Mouse (Mus musculus) neural tube, embryonic 11.5 days (tissue): Measurements from ENCODE around the gene Smad6. TPM values are rescaled to one million over a fixed set of nuclear protein-coding genes. Genes with fewer than 3 reads are reported as not detected.

Experiments
- ATAC-seq: fragments of 200-750 bp; cut with Nextera tagmentation; 2 replicates; pipeline ENCODE4 v1.8.0; 2017; ENCODE audit warnings: moderate number of reproducible peaks, mild to moderate bottlenecking, moderate TSS enrichment, moderate library complexity; ENCODE audit not compliant: insufficient read depth, low FRiP score, low TSS enrichment
- DNase-seq: peaks from one replicate; pipeline ENCODE4 v3.0.0-alpha.2; 2015; ENCODE audit warnings: low spot score
- H3K27ac ChIP-seq: fragments of 300-500 bp; sonication (generic); 2 replicates; pipeline ENCODE4 v1.5.1; 2014; ENCODE audit warnings: low read depth, mild to moderate bottlenecking, low read length
- H3K27me3 ChIP-seq: fragments of 300-500 bp; sonication (generic); 2 replicates; pipeline ENCODE4 v1.6.1; 2014; ENCODE audit warnings: mild to moderate bottlenecking, low read length, mixed read lengths; ENCODE audit not compliant: control insufficient read depth, insufficient read depth
- H3K36me3 ChIP-seq: fragments of 300-500 bp; sonication (generic); 2 replicates; pipeline ENCODE4 v1.6.1; 2014; ENCODE audit warnings: mild to moderate bottlenecking, low read length, moderate library complexity, mixed read lengths; ENCODE audit not compliant: control insufficient read depth, insufficient read depth
- H3K4me1 ChIP-seq: fragments of 300-500 bp; sonication (generic); 2 replicates; pipeline ENCODE4 v1.6.1; 2014; ENCODE audit warnings: low read length, mixed read lengths; ENCODE audit not compliant: control insufficient read depth, insufficient read depth
- H3K4me2 ChIP-seq: fragments of 300-500 bp; sonication (generic); 2 replicates; pipeline ENCODE4 v1.6.1; 2014; ENCODE audit warnings: low read depth, mild to moderate bottlenecking, moderate library complexity
- H3K4me3 ChIP-seq: fragments of 300-500 bp; sonication (generic); 2 replicates; pipeline ENCODE4 v1.5.1; 2014; ENCODE audit warnings: low read depth, low read length
- H3K9ac ChIP-seq: fragments of 300-500 bp; sonication (generic); 2 replicates; pipeline ENCODE4 v1.6.1; 2014; ENCODE audit warnings: mild to moderate bottlenecking, low read length
- H3K9me3 ChIP-seq: fragments of 300-500 bp; sonication (generic); 2 replicates; pipeline ENCODE4 v1.6.1; 2016; ENCODE audit warnings: low read length; ENCODE audit not compliant: control insufficient read depth
- WGBS: fragments of 180-500 bp; shearing (Covaris S2); extraction: QIAGEN DNeasy Blood & Tissue Kit; methylation state at CpG from one replicate; pipeline ENCODE4 v1.1.7; 2014; 5-methylcytosine and 5-hydroxymethylcytosine counted together
- polyA plus RNA-seq: library from polyadenylated mRNA; unstranded; fragments of >200 nt; fragmentation: Nextera tagmentation; extraction: Ambion mirVana; gene quantifications from 2 replicates; pipeline ENCODE4 v1.2.1, GENCODE M21; 2014

Gene Smad6
- polyA plus RNA-seq = 6.8 and 7.7 TPM in 2 replicates

GRCm38 (mm10) chr9:64021853-64022561 lies at the start of gene Smad6:
Smad6 (minus strand) TSS chr9:64022059.
- Histone ChIP-seq H3K9ac (peak within 1 kb of the TSS; percentile 93), H3K4me3 (peak within 1 kb of the TSS; percentile 85), H3K36me3 (no peaks in the 10 kb centered on the region), H3K4me2 (peak within 1 kb of the TSS; percentile 95), H3K27ac (peak within 1 kb of the TSS; percentile 94), H3K27me3 (0 out of 2 replicates have a peak, but pooled peaks cover 2% of the 10 kb centered on the region), H3K4me1 (peaks cover 28% of the 10 kb centered on the region), H3K9me3 (no peaks in the 10 kb centered on the region)
- WGBS = 0% methylated on average over 56 of the region's 60 CpGs
- peak; percentile 95 for DNase-seq
- peak; percentile 67 for ATAC-seq

DNA sequence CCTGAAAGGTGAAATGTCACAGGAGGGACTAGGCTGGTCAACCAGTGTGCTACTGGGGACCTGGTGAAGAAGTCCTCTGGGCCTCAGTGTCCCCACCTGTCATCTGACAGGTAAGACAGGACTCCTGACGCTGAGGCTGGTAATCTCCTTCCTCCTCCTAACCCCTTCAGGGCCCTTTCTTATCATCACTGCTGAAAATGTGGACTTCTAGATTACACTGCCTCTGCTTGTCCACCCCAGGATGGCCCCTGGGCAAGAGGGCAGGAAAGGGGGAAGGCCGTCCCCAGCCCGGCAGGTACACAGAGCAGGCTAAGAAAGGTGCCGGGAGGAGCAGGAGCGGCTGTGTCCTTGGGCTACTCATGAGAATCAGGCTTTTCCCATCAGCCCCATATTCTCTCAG lies 48.8 kb upstream of the Smad6 start:
- H3K36me3 ChIP-seq = no peaks in the 10 kb centered on the region
- no peak overlapping the region for H3K4me2 ChIP-seq
- no peaks in the 10 kb centered on the region for H3K27me3 ChIP-seq
- no peak for ATAC-seq
- no peak overlapping the region for H3K27ac ChIP-seq
- DNase-seq = no peak
- H3K4me1 ChIP-seq = peaks cover 4% of the 10 kb centered on the region; the same call in 1 of the 2 replicates
- no peaks in the 10 kb centered on the region for H3K9me3 ChIP-seq
- H3K4me3 ChIP-seq = no peak overlapping the region
- H3K9ac ChIP-seq = no peak overlapping the region
- 89% methylated on average over 5 of the region's 5 CpGs for WGBS

- Histone ChIP-seq H3K27me3 (no peaks in the 10 kb centered on the region), H3K27ac (no peak overlapping the region), H3K4me2 (no peak overlapping the region), H3K36me3 (no peaks in the 10 kb centered on the region), H3K4me1 (peaks cover 4% of the 10 kb centered on the region; the same call in 1 of the 2 replicates), H3K9me3 (no peaks in the 10 kb centered on the region), H3K9ac (no peak overlapping the region), H3K4me3 (no peak overlapping the region)
- no peak for DNase-seq
- WGBS = 81% methylated on average over 5 of the region's 5 CpGs
- no peak for ATAC-seq
Measured at GRCm38 (mm10) chr9:64069131-64069530, 47.3 kb upstream of the Smad6 start.

DNA sequence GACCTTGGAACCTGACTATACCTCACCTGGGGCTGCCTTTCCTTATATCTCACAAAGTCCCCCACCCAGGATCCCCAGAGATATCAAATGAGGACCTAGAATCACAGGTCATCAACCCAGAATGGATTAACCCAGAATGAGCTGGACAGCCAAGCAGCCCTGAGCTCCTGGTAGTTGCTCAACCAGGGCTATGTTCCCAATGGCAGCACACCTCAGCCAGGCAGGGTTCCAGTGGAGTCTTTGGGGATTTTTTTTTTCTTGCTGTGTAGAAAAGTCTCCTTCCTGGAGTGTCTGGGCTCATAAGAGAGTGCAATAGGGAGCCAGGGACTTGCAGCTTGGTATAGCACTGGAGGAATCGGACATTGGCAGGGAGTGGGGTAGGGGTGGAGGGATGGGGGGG lies 46.7 kb upstream of the Smad6 start:
- DNase-seq (no peak), ATAC-seq (no peak)
- H3K27me3 ChIP-seq = no peaks in the 10 kb centered on the region
- 50% methylated on average over 1 of the region's 1 CpGs for WGBS
- no peak overlapping the region for H3K4me3 ChIP-seq
- peaks cover 4% of the 10 kb centered on the region; the same call in 1 of the 2 replicates for H3K4me1 ChIP-seq
- no peak overlapping the region for H3K9ac ChIP-seq
- H3K27ac ChIP-seq = no peak overlapping the region
- no peaks in the 10 kb centered on the region for H3K9me3 ChIP-seq
- H3K36me3 ChIP-seq = no peaks in the 10 kb centered on the region
- no peak overlapping the region for H3K4me2 ChIP-seq

GRCm38 (mm10) chr9:64067787-64068186 lies 45.9 kb upstream of the Smad6 start:
- ATAC-seq (no peak), DNase-seq (no peak)
- no peaks in the 10 kb centered on the region for H3K9me3 ChIP-seq
- H3K27ac ChIP-seq = no peak overlapping the region
- H3K4me1 ChIP-seq = peaks cover 4% of the 10 kb centered on the region; the same call in 1 of the 2 replicates
- no peaks in the 10 kb centered on the region for H3K36me3 ChIP-seq
- no peak overlapping the region for H3K4me3 ChIP-seq
- WGBS = 89% methylated on average over 5 of the region's 5 CpGs
- no peaks in the 10 kb centered on the region for H3K27me3 ChIP-seq
- no peak overlapping the region for H3K9ac ChIP-seq
- no peak overlapping the region for H3K4me2 ChIP-seq

DNA sequence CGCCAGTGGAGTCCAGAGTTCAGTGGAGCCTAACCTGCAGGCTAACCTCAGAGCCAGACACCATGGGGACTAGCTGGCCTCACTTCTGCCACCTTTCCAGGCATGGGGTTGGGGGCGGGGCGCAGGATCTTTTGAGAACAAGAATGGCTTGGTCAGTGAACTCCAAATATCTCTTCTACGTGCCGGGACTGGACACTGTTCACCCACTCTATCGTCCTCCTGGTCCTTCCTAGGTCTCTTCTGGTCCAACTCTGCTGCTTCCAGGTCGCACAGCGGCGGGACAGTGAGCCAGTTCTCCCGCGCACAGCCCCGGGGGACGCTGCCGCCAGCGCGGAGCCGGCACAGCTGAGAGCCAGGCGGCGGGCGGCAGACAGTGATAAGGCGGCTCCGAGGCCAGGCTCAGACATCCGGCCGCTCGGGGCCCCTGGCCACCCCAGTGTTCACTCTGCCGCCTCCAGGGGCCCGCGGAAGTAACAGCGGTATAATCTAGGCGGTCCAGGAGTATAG lies 38.2 kb upstream of the Smad6 start:
- Histone ChIP-seq H3K27ac (no peak overlapping the region), H3K36me3 (no peaks in the 10 kb centered on the region), H3K9me3 (no peaks in the 10 kb centered on the region), H3K4me2 (peak overlapping the region; percentile 39), H3K4me1 (peaks cover 10% of the 10 kb centered on the region), H3K4me3 (no peak overlapping the region; the same call in 1 of the 2 replicates), H3K27me3 (no peaks in the 10 kb centered on the region), H3K9ac (peak overlapping the region; percentile 33; the same call in 1 of the 2 replicates)
- no peak for ATAC-seq
- peak; percentile 44 for DNase-seq
- 4% methylated on average over 30 of the region's 30 CpGs for WGBS

DNA sequence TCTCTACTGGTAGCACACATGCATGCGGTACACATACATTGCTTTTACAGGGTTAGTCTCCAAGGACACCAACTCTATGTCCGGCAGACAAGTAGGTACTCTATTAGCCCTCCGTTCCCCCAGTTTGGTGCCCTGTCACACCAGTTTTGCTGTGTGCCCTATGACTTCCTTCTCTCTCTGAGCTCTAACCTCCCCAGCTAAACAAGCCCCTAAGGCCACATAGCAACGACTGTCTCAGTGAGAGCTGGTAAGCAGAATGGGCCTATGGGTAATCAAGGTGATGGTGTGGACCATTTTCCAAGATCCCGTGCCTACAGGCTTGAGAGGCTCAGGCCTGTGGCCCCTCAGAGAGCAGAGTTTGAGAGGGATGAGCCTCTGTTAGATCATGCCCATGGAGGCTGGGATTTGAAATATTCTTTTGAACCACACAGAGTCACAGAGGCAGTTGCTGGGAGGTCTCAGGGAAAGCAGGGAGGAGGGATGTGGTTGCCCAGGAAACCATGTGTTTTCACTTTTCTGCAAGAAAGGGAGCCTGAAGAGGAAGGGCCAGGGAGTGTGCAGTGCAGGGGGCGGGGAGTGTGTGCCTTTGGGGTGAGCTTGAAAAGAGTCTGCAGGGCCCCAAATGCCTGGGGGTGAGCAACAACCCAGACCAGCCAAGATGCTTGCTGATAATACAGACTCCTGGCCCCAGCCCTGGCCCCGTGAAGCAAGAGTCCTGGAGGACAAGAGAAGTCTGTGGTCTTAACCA lies 36.2 kb upstream of the Smad6 start:
- Histone ChIP-seq H3K9ac (no peak overlapping the region), H3K4me1 (peaks cover 10% of the 10 kb centered on the region), H3K27me3 (no peaks in the 10 kb centered on the region), H3K4me3 (no peak overlapping the region), H3K27ac (0 out of 2 replicates have a peak overlapping the region, but pooled peaks have one; percentile 11), H3K9me3 (no peaks in the 10 kb centered on the region), H3K36me3 (no peaks in the 10 kb centered on the region), H3K4me2 (no peak overlapping the region)
- no peak for ATAC-seq
- 59% methylated on average over 7 of the region's 7 CpGs for WGBS
- DNase-seq = peak; percentile 54

DNA sequence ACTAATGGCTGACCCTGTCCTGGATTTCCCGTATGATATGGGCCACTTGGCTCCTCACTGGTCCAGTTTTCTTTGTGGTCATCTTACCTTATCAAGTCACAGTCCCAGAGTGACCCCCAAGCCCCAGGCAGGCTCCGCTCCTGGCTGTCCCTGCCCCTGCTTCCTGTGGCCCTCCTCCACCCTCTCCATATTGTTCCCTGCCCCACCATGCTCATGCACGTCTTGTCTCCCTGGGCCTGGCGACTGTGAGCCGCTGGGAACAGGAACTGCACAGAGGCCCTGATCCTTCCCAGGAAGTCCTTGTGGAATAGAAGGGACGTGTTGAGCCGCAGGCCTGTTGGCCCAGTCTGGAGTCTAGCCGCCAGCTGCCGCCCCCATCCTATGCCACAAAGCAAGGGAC lies 33.3 kb upstream of the Smad6 start:
- Histone ChIP-seq H3K9me3 (no peaks in the 10 kb centered on the region), H3K27me3 (no peaks in the 10 kb centered on the region), H3K4me2 (no peak overlapping the region), H3K9ac (no peak overlapping the region), H3K27ac (no peak overlapping the region), H3K36me3 (no peaks in the 10 kb centered on the region), H3K4me3 (no peak overlapping the region), H3K4me1 (peaks cover 10% of the 10 kb centered on the region)
- 75% methylated on average over 9 of the region's 9 CpGs for WGBS
- DNase-seq = no peak
- no peak for ATAC-seq
